Mouse (Mus musculus) liver, adult 2 months (tissue): ENCODE data around the gene Fam110c.

Source experiments
- CTCF ChIP-seq: fragments of 200-500 bp; IDR thresholded peaks from 2 replicates; pipeline ENCODE4 v1.5.1; 2011; ENCODE audit warnings: low read depth, low read length, control low read depth
- POLR2A ChIP-seq: fragments of 200-500 bp; IDR thresholded peaks from 2 replicates; pipeline ENCODE4 v1.6.1; 2011; ENCODE audit warnings: low read length, control low read depth; ENCODE audit not compliant: insufficient read depth; ENCODE audit errors: extremely low read depth

GRCm38 (mm10) chr12:31083407-31083806 is 9.7 kb downstream of the Fam110c start:
- TF ChIP-seq CTCF: no peak
- no peak for TF ChIP-seq POLR2A
